Mouse (Mus musculus) heart, adult 2 months (tissue): ENCODE measurements at regions not wholly inside any gene's neighbourhood (a gene's known extent, or its start where the extent isn't known, plus 50 kb on each side); places are given as distances from the start of the nearest gene placed in this dataset.

Experiments used
- CTCF ChIP-seq: fragments of 200-600 bp; IDR thresholded peaks from 2 replicates; pipeline ENCODE4 v1.8.1; 2022; ENCODE audit warnings: antibody characterized with exemption, mild to moderate bottlenecking, moderate library complexity
- EP300 ChIP-seq: fragments of 200-500 bp; IDR thresholded peaks from 2 replicates; pipeline ENCODE4 v1.6.1; 2011; ENCODE audit warnings: low read depth, low read length, control low read depth; ENCODE audit not compliant: insufficient read depth
- POLR2A ChIP-seq: fragments of 200-500 bp; IDR thresholded peaks from 2 replicates; pipeline ENCODE4 v1.6.1; 2011; ENCODE audit warnings: mild to moderate bottlenecking, low read depth, low read length, control low read depth; ENCODE audit not compliant: insufficient read depth

- TF ChIP-seq POLR2A = no peak
- no peak for TF ChIP-seq CTCF
- no peak for TF ChIP-seq EP300
Measured at GRCm38 (mm10) chr10:100811639-100812038, 221.4 kb downstream of the 1700017N19Rik start.
